In the genomic region with DNA sequence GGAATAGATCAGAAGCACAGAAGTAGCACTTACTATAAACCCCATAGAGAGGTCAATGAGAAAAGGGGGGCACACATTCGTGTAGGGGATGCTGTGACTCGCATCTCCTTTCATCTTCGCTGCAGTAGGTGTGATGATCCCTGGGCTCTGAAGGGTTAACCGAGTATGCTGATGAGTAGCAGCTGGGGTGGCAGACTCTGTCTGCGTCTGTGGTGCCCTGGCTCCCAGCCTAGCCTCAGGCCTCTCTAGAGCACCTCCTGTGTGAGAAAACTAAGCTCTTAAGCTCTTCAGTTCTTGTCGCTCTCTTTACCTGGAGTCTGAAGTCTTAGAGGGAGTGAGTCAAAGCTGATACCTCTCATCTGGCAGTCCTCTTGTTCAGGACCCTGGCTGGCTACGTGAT, we compare ENCODE assay signal across 13 mouse cellular contexts. TPM values are rescaled to one million over a fixed set of nuclear protein-coding genes. Genes with fewer than 3 reads are reported as not detected.
DNase-seq lines count a peak whose midpoint lies in the region; ATAC-seq and TF ChIP-seq lines count a peak whose summit lies in the region.
"Had no signal": no experiment of that assay in that cellular context is flagged by ENCODE, and none has a peak within 500 bp of the region (broad histone marks: within the 10 kb centered on the region; RNA-seq: fewer than 3 reads in every experiment).

No protein-coding gene starts in this region.

- 0 out of 2 replicates have a peak, but pooled peaks have one; percentile 10 for ATAC-seq in intestine, embryonic 14.5 days (replicated peaks; ENCODE audit: low FRiP score, low TSS enrichment, low read depth)
- no peak for ATAC-seq in intestine, embryonic 16.5 days
- 0 out of 2 replicates have a peak, but pooled peaks have one; percentile 22 for ATAC-seq in forebrain, embryonic 11.5 days (replicated peaks; ENCODE audit: low FRiP score)
- 0 out of 2 replicates have a peak, but pooled peaks have one; percentile 39 for ATAC-seq in hindbrain, embryonic 15.5 days (ENCODE audit: low FRiP score, low read depth)
- ATAC-seq in midbrain, postnatal 0 days (ENCODE audit: low FRiP score): no peak
- ATAC-seq: liver, postnatal 0 days had no signal

- H3K27me3 ChIP-seq in intestine, embryonic 14.5 days (replicated peaks; ENCODE audit: control insufficient read depth, insufficient read depth, low read length): 0 out of 2 replicates have a peak, but pooled peaks cover 5% of the 10 kb centered on the region
- H3K27me3 ChIP-seq in intestine, embryonic 16.5 days (replicated peaks; ENCODE audit: control insufficient read depth, insufficient read depth, low read length): no peaks in the 10 kb centered on the region
- no peaks in the 10 kb centered on the region for H3K27me3 ChIP-seq in forebrain, embryonic 11.5 days (ENCODE audit: control insufficient read depth, insufficient read depth, low read length)
- H3K27me3 ChIP-seq in hindbrain, embryonic 15.5 days: no peaks in the 10 kb centered on the region
- no peaks in the 10 kb centered on the region for H3K27me3 ChIP-seq in midbrain, postnatal 0 days (ENCODE audit: insufficient read depth, low read length)

- H3K9me3 ChIP-seq in intestine, embryonic 14.5 days (ENCODE audit: control insufficient read depth, low read length): no peaks in the 10 kb centered on the region
- no peaks in the 10 kb centered on the region for H3K9me3 ChIP-seq in intestine, embryonic 16.5 days (ENCODE audit: control insufficient read depth, low read length)
- no peaks in the 10 kb centered on the region for H3K9me3 ChIP-seq in forebrain, embryonic 11.5 days (ENCODE audit: control insufficient read depth, low read length)
- H3K9me3 ChIP-seq in hindbrain, embryonic 15.5 days: no peaks in the 10 kb centered on the region
- no peaks in the 10 kb centered on the region for H3K9me3 ChIP-seq in midbrain, postnatal 0 days (ENCODE audit: low read length)

- H3K4me2 ChIP-seq in intestine, embryonic 14.5 days (ENCODE audit: low read length): no peak overlapping the region
- H3K4me2 ChIP-seq in intestine, embryonic 16.5 days (ENCODE audit: low read depth, low read length): no peak overlapping the region
- 0 out of 2 replicates have a peak overlapping the region, but pooled peaks have one; percentile 22 for H3K4me2 ChIP-seq in forebrain, embryonic 11.5 days (ENCODE audit: low read depth, low read length, severe bottlenecking)
- no peak overlapping the region for H3K4me2 ChIP-seq in hindbrain, embryonic 15.5 days
- no peak overlapping the region for H3K4me2 ChIP-seq in midbrain, postnatal 0 days (ENCODE audit: low read depth, low read length, poor library complexity, severe bottlenecking)

- no peak overlapping the region for H3K4me3 ChIP-seq in intestine, embryonic 14.5 days (ENCODE audit: low read depth, low read length)
- no peak overlapping the region for H3K4me3 ChIP-seq in intestine, embryonic 16.5 days (ENCODE audit: low read length)
- no peak overlapping the region for H3K4me3 ChIP-seq in forebrain, embryonic 11.5 days (ENCODE audit: low read depth, low read length)
- no peak overlapping the region for H3K4me3 ChIP-seq in hindbrain, embryonic 15.5 days
- H3K4me3 ChIP-seq in midbrain, postnatal 0 days (ENCODE audit: low read depth, low read length): no peak overlapping the region
- H3K4me3 ChIP-seq: left cerebral cortex, adult 2 months had no signal

- TF ChIP-seq CTCF in midbrain, postnatal 0 days (IDR thresholded peaks at IDR 0.05): no peak

- 0 out of 2 replicates have a peak overlapping the region, but pooled peaks have one; percentile 9 for H3K27ac ChIP-seq in intestine, embryonic 14.5 days (ENCODE audit: low read depth)
- H3K27ac ChIP-seq in intestine, embryonic 16.5 days (ENCODE audit: low read length): no peak overlapping the region
- H3K27ac ChIP-seq in forebrain, embryonic 11.5 days (ENCODE audit: low read depth, low read length): peak overlapping the region; percentile 85
- no peak overlapping the region for H3K27ac ChIP-seq in hindbrain, embryonic 15.5 days (replicated peaks)
- H3K27ac ChIP-seq in midbrain, postnatal 0 days (ENCODE audit: low read depth, low read length): no peak overlapping the region
- H3K27ac ChIP-seq: left cerebral cortex, adult 2 months had no signal

- no peaks in the 10 kb centered on the region for H3K36me3 ChIP-seq in intestine, embryonic 14.5 days (ENCODE audit: control insufficient read depth, insufficient read depth, low read length)
- no peaks in the 10 kb centered on the region for H3K36me3 ChIP-seq in intestine, embryonic 16.5 days (ENCODE audit: control insufficient read depth, insufficient read depth, low read length)
- H3K36me3 ChIP-seq in forebrain, embryonic 11.5 days (ENCODE audit: control insufficient read depth, insufficient read depth, low read length): no peaks in the 10 kb centered on the region
- no peaks in the 10 kb centered on the region for H3K36me3 ChIP-seq in hindbrain, embryonic 15.5 days
- no peaks in the 10 kb centered on the region for H3K36me3 ChIP-seq in midbrain, postnatal 0 days (ENCODE audit: insufficient read depth, low read length)

- WGBS in intestine, embryonic 14.5 days: 20% methylated on average over 7 of the region's 7 CpGs
- WGBS in intestine, embryonic 16.5 days: 24% methylated on average over 7 of the region's 7 CpGs
- WGBS in forebrain, embryonic 11.5 days: 5% methylated on average over 7 of the region's 7 CpGs
- 15% methylated on average over 7 of the region's 7 CpGs for WGBS in hindbrain, embryonic 15.5 days
- 21% methylated on average over 7 of the region's 7 CpGs for WGBS in midbrain, postnatal 0 days

- DNase-seq in intestine, embryonic 14.5 days (ENCODE audit: low spot score): no peak
- DNase-seq in forebrain, embryonic 11.5 days (ENCODE audit: low spot score): no peak
- DNase-seq in midbrain, postnatal 0 days (ENCODE audit: low spot score): peak; percentile 63
- no peak for DNase-seq in adrenal gland, adult 2 months
- no peak for DNase-seq in testis, postnatal 14 days (ENCODE audit: low spot score)
- no peak for DNase-seq in urinary bladder, adult 2 months (ENCODE audit: low spot score)
- DNase-seq: cerebellum, postnatal 36 days; kidney, adult 9 months; liver, postnatal 0 days had no signal

- no peak overlapping the region for H3K9ac ChIP-seq in intestine, embryonic 14.5 days (ENCODE audit: low read length)
- no peak overlapping the region for H3K9ac ChIP-seq in intestine, embryonic 16.5 days (ENCODE audit: low read depth, low read length)
- no peak overlapping the region for H3K9ac ChIP-seq in forebrain, embryonic 11.5 days (ENCODE audit: low read length)
- no peak overlapping the region for H3K9ac ChIP-seq in hindbrain, embryonic 15.5 days
- H3K9ac ChIP-seq in midbrain, postnatal 0 days (replicated peaks; ENCODE audit: low read length, poor library complexity, severe bottlenecking): no peak overlapping the region
- H3K9ac ChIP-seq: liver, postnatal 0 days had no signal

- peaks cover 9% of the 10 kb centered on the region for H3K4me1 ChIP-seq in intestine, embryonic 14.5 days (replicated peaks; ENCODE audit: control insufficient read depth, insufficient read depth, low read length)
- no peaks in the 10 kb centered on the region; the same call in 1 of the 2 replicates for H3K4me1 ChIP-seq in intestine, embryonic 16.5 days (ENCODE audit: control insufficient read depth, insufficient read depth, low read length)
- H3K4me1 ChIP-seq in forebrain, embryonic 11.5 days (replicated peaks; ENCODE audit: control insufficient read depth, insufficient read depth, low read length): peaks cover 25% of the 10 kb centered on the region
- H3K4me1 ChIP-seq in hindbrain, embryonic 15.5 days (replicated peaks): peaks cover 21% of the 10 kb centered on the region
- peaks cover 5% of the 10 kb centered on the region for H3K4me1 ChIP-seq in midbrain, postnatal 0 days (ENCODE audit: insufficient read depth, low read length)

RNA-seq across cellular contexts. Expression of a gene that starts 36.0 kb away (rescaled TPM):
- 2.4 and 2.7 TPM in 2 replicates for polyA plus RNA-seq in intestine, embryonic 14.5 days (2014; fragmentation: Nextera tagmentation; extraction: Ambion mirVana)
- polyA plus RNA-seq in intestine, embryonic 16.5 days (2015; fragmentation: Nextera tagmentation; extraction: Ambion mirVana): 5.0 and 5.3 TPM in 2 replicates
- 24.3 and 25.3 TPM in 2 replicates for polyA plus RNA-seq in forebrain, embryonic 11.5 days (2014; fragmentation: Nextera tagmentation; extraction: Ambion mirVana)
- polyA plus RNA-seq in hindbrain, embryonic 15.5 days (2015; fragmentation: Nextera tagmentation; extraction: Ambion mirVana): 12.4 and 17.1 TPM in 2 replicates
- total RNA-seq in midbrain, postnatal 0 days (2014; rRNA removed): 7.2 and 7.6 TPM in 2 replicates
- 9.7 and 10.7 TPM in 2 replicates for polyA plus RNA-seq in midbrain, postnatal 0 days (2015; fragmentation: Nextera tagmentation; extraction: Ambion mirVana)
- total RNA-seq in adrenal gland, adult 2 months (2021): 1 to 10 TPM; 2.1 to 4.5 TPM
- polyA plus RNA-seq in adrenal gland, adult 2 months (2012; rRNA removed): 0.61 and 0.95 TPM in 2 replicates
- 2.4 and 2.5 TPM in 2 replicates for polyA plus RNA-seq in urinary bladder, adult 2 months (2012; rRNA removed)

RNA-seq across cellular contexts. Expression of a gene that starts 45.1 kb away (rescaled TPM):
- polyA plus RNA-seq in intestine, embryonic 14.5 days (2014; fragmentation: Nextera tagmentation; extraction: Ambion mirVana): 15.8 and 18.7 TPM in 2 replicates
- polyA plus RNA-seq in intestine, embryonic 16.5 days (2015; fragmentation: Nextera tagmentation; extraction: Ambion mirVana): 32.4 and 35.9 TPM in 2 replicates
- 19.3 and 19.5 TPM in 2 replicates for polyA plus RNA-seq in forebrain, embryonic 11.5 days (2014; fragmentation: Nextera tagmentation; extraction: Ambion mirVana)
- 39.5 and 40.1 TPM in 2 replicates for polyA plus RNA-seq in hindbrain, embryonic 15.5 days (2015; fragmentation: Nextera tagmentation; extraction: Ambion mirVana)
- 22.1 and 29.3 TPM in 2 replicates for total RNA-seq in midbrain, postnatal 0 days (2014; rRNA removed)
- 15.7 and 17.4 TPM in 2 replicates for polyA plus RNA-seq in midbrain, postnatal 0 days (2015; fragmentation: Nextera tagmentation; extraction: Ambion mirVana)
- total RNA-seq in adrenal gland, adult 2 months (2021): 10 to 100 TPM in 1 of 2 experiments, 1 to 10 TPM in 1; 9.7 to 13.2 TPM
- polyA plus RNA-seq in adrenal gland, adult 2 months (2012; rRNA removed): 1.2 and 1.5 TPM in 2 replicates
- 15.7 and 20.8 TPM in 2 replicates for polyA plus RNA-seq in urinary bladder, adult 2 months (2012; rRNA removed)

RNA-seq across cellular contexts. Expression of a gene that starts 51.3 kb away (rescaled TPM):
- polyA plus RNA-seq in intestine, embryonic 14.5 days (2014; fragmentation: Nextera tagmentation; extraction: Ambion mirVana): 0.04 and 0.46 TPM in 2 replicates
- 0.09 and 0.22 TPM in 2 replicates for polyA plus RNA-seq in intestine, embryonic 16.5 days (2015; fragmentation: Nextera tagmentation; extraction: Ambion mirVana)
- 12.1 and 12.2 TPM in 2 replicates for polyA plus RNA-seq in forebrain, embryonic 11.5 days (2014; fragmentation: Nextera tagmentation; extraction: Ambion mirVana)
- polyA plus RNA-seq in hindbrain, embryonic 15.5 days (2015; fragmentation: Nextera tagmentation; extraction: Ambion mirVana): 21.2 and 21.6 TPM in 2 replicates
- 40.7 and 68.0 TPM in 2 replicates for total RNA-seq in midbrain, postnatal 0 days (2014; rRNA removed)
- polyA plus RNA-seq in midbrain, postnatal 0 days (2015; fragmentation: Nextera tagmentation; extraction: Ambion mirVana): 31.1 and 32.1 TPM in 2 replicates
- total RNA-seq in adrenal gland, adult 2 months (2021): under 1 TPM in 1 of 2 experiments, not detected in 1; 0.10 TPM
- polyA plus RNA-seq in adrenal gland, adult 2 months (2012; rRNA removed): 0.02 TPM in 2 replicates
- polyA plus RNA-seq in urinary bladder, adult 2 months (2012; rRNA removed): 0.03 TPM in 1 of 2 replicates, not detected in the other
- total RNA-seq: monocyte, adult 5-6 weeks had no signal
- polyA plus RNA-seq: liver, postnatal 0 days had no signal

Comparison
In these comparisons a context has a peak if more than half of its experiments do, and no peak if none do; other contexts are left out.
1. ATAC-seq: peak in intestine, embryonic 14.5 days (single experiment), forebrain, embryonic 11.5 days (single experiment) and hindbrain, embryonic 15.5 days (single experiment); none in intestine, embryonic 16.5 days (single experiment) and midbrain, postnatal 0 days (single experiment).
2. H3K27ac ChIP-seq: peak in intestine, embryonic 14.5 days (single experiment) and forebrain, embryonic 11.5 days (single experiment); none in intestine, embryonic 16.5 days (single experiment), hindbrain, embryonic 15.5 days (single experiment) and midbrain, postnatal 0 days (single experiment).